In the genomic region with DNA sequence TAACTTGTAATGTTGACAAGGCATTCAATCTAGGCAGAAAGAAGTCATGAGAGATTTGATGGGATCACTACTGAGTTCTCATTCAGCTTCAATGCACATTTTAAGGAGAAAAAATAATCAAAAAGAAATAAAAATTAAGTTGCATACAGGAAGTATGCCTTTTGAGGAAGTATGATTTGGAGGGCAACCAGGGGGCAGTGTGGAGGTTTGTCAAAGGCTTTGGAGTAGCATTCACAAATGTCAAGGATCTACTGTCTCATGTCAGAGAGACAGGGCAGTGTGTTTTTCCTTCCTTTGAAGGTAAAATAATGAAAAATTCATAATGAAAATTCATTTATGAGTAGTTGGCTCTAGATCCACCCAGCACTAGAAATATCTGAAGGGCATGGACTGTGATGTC, we compare ENCODE assay signal across 15 mouse cellular contexts. TPM values are rescaled to one million over a fixed set of nuclear protein-coding genes. Genes with fewer than 3 reads are reported as not detected.
DNase-seq lines count a peak whose midpoint lies in the region; ATAC-seq and TF ChIP-seq lines count a peak whose summit lies in the region.
"Had no signal": no experiment of that assay in that cellular context is flagged by ENCODE, and none has a peak within 500 bp of the region (broad histone marks: within the 10 kb centered on the region; RNA-seq: fewer than 3 reads in every experiment).

No protein-coding gene starts in this region.

- H3K27ac ChIP-seq in liver, postnatal 0 days (ENCODE audit: low read depth): no peak overlapping the region
- H3K27ac ChIP-seq: limb, embryonic 12.5 days; macrophage had no signal

- H3K27me3 ChIP-seq in liver, postnatal 0 days (ENCODE audit: insufficient read depth, low read length): no peaks in the 10 kb centered on the region
- H3K27me3 ChIP-seq: limb, embryonic 12.5 days had no signal

- H3K9ac ChIP-seq in liver, postnatal 0 days (replicated peaks): no peak overlapping the region
- H3K9ac ChIP-seq: limb, embryonic 12.5 days had no signal

- H3K9me3 ChIP-seq in liver, postnatal 0 days (ENCODE audit: low read length): no peaks in the 10 kb centered on the region
- H3K9me3 ChIP-seq: limb, embryonic 12.5 days had no signal

- no peaks in the 10 kb centered on the region for H3K36me3 ChIP-seq in liver, postnatal 0 days (replicated peaks; ENCODE audit: insufficient read depth, low read length)
- H3K36me3 ChIP-seq: limb, embryonic 12.5 days had no signal

- DNase-seq in liver, postnatal 0 days: no peak
- no peak for DNase-seq in liver
- DNase-seq in CD4-positive helper T cell, adult 2 months (ENCODE audit: low read depth, low spot score): peak; percentile 43
- peak; percentile 55 for DNase-seq in adrenal gland, postnatal 10 days
- DNase-seq in urinary bladder, postnatal 25 days (ENCODE audit: low spot score): no peak
- no peak for DNase-seq in layer of hippocampus, postnatal 36 days
- no peak for DNase-seq in embryo, embryonic 11 days
- DNase-seq: kidney, adult 9 months had no signal

- TF ChIP-seq CTCF in liver, postnatal 0 days (IDR thresholded peaks at IDR 0.05; ENCODE audit: low read depth): peak; percentile 36; the same call in 1 of the 2 replicates

- no peak for TF ChIP-seq EP300 in liver, postnatal 0 days (IDR thresholded peaks at IDR 0.05; ENCODE audit: low read depth)

- no peak overlapping the region for H3K4me2 ChIP-seq in liver, postnatal 0 days (ENCODE audit: low read depth, low read length)
- H3K4me2 ChIP-seq: limb, embryonic 12.5 days had no signal

- ATAC-seq in liver, postnatal 0 days: no peak
- ATAC-seq in neutrophil, adult 5-6 weeks (ENCODE audit: extremely low read depth, insufficient number of reproducible peaks, low FRiP score, poor library complexity, severe bottlenecking): 0 out of 2 replicates have a peak, but pooled peaks have one; percentile 37

- H3K4me3 ChIP-seq in liver, postnatal 0 days (ENCODE audit: low read depth, low read length): no peak overlapping the region
- H3K4me3 ChIP-seq: erythroblast, embryonic 14.5 days; limb, embryonic 12.5 days had no signal

- H3K4me1 ChIP-seq in liver, postnatal 0 days (ENCODE audit: insufficient read depth): no peaks in the 10 kb centered on the region

RNA-seq across cellular contexts. Expression of a gene that starts 18.6 kb away (rescaled TPM):
- not detected in 2 replicates for polyA plus RNA-seq in liver, postnatal 0 days (2015; fragmentation: Nextera tagmentation; extraction: Ambion mirVana)
- total RNA-seq in adrenal gland, postnatal 10 days (2021): under 1 TPM; 0.48 to 0.81 TPM
- total RNA-seq in neutrophil, adult 5-6 weeks (2017): 1.5 and 1.6 TPM in 2 replicates
- not detected for total RNA-seq in layer of hippocampus, postnatal 36 days (2021)
- total RNA-seq: hematopoietic stem cell, adult 5-6 weeks; layer of hippocampus, postnatal 14 days had no signal
- polyA plus RNA-seq: erythroblast, embryonic 14.5 days; frontal cortex, adult 2 months; limb, embryonic 12.5 days; macrophage had no signal

RNA-seq across cellular contexts. Expression of a gene that starts 25.1 kb away (rescaled TPM):
- not detected in 2 replicates for polyA plus RNA-seq in liver, postnatal 0 days (2015; fragmentation: Nextera tagmentation; extraction: Ambion mirVana)
- under 1 TPM; 0.18 to 0.21 TPM for total RNA-seq in adrenal gland, postnatal 10 days (2021)
- total RNA-seq in neutrophil, adult 5-6 weeks (2017): 1.0 and 1.2 TPM in 2 replicates
- 10 to 100 TPM; 13.0 to 13.8 TPM for total RNA-seq in layer of hippocampus, postnatal 36 days (2021)
- total RNA-seq: hematopoietic stem cell, adult 5-6 weeks had no signal
- polyA plus RNA-seq: erythroblast, embryonic 14.5 days had no signal

Comparison
In these comparisons a context has a peak if more than half of its experiments do, and no peak if none do; other contexts are left out.
1. DNase-seq: peak in CD4-positive helper T cell, adult 2 months (single experiment) and adrenal gland, postnatal 10 days (single experiment); none in liver, postnatal 0 days (single experiment), liver (single experiment), urinary bladder, postnatal 25 days (single experiment), layer of hippocampus, postnatal 36 days (0 of 2) and embryo, embryonic 11 days (single experiment).